Mouse (Mus musculus) megakaryocyte, embryonic 14.5 days (primary cell): ENCODE data around the gene Hikeshi.

ENCODE experiments used
- FLI1 ChIP-seq: IDR thresholded peaks from 2 replicates; pipeline ENCODE4 v1.6.1; 2012; ENCODE audit warnings: low read length, inconsistent platforms, mixed read lengths
- GATA1 ChIP-seq: IDR thresholded peaks from 3 replicates; pipeline ENCODE4 v1.6.1; 2012; ENCODE audit warnings: mixed read lengths, low read length, inconsistent platforms, borderline replicate concordance

GRCm38 (mm10) chr7:89913432-89914158, 27.4 kb downstream of the Hikeshi start:
- TF ChIP-seq GATA1: no peak
- no peak for TF ChIP-seq FLI1
